Mouse (Mus musculus) embryonic fibroblast, embryonic 13.5 days (primary cell): ENCODE results near the gene Xpo5.

Source experiments
- CTCF ChIP-seq: IDR thresholded peaks from 2 replicates; pipeline ENCODE4 v1.5.1; 2011; ENCODE audit warnings: mild to moderate bottlenecking, control low read depth, low read length, moderate library complexity, borderline replicate concordance; ENCODE audit not compliant: insufficient read depth
- POLR2A ChIP-seq: IDR thresholded peaks from 2 replicates; pipeline ENCODE4 v1.6.1; 2011; ENCODE audit warnings: low read depth, mild to moderate bottlenecking, control low read depth, low read length, moderate library complexity

DNA sequence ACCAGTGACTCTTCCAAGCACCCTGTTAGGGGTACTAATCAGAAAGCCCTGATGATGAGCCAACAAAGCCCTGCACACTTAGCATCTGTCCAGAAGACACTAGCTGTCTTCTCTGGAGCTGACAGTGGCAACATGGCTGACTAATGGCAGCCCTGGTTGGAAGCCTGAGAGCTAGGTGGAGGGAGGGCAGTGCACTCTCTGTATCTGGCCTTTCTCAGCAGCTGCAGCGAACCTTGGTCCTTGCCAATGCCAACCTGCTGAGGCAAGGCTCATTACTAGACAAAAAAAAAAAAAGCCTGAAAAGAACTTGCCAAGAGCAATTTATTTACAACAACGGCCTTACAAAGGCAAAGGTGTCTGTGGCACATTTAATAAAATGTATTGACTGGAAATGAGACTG is 41.0 kb downstream of the Xpo5 start:
- no peak for TF ChIP-seq POLR2A
- no peak for TF ChIP-seq CTCF
